Mouse (Mus musculus) liver, postnatal 0 days (tissue): Measurements from ENCODE around the gene Ntm.

Source experiments
- CTCF ChIP-seq: sonication (generic); IDR thresholded peaks from 2 replicates; pipeline ENCODE4 v1.5.1; 2016; ENCODE audit warnings: antibody characterized with exemption, low read depth
- EP300 ChIP-seq: IDR thresholded peaks from 2 replicates; pipeline ENCODE4 v1.6.1; 2016; ENCODE audit warnings: antibody characterized with exemption, low read depth, mild to moderate bottlenecking

- TF ChIP-seq CTCF (no peak), EP300 (no peak)
These were observed 985.7 kb downstream of the Ntm start for GRCm38 (mm10) chr9:28977275-28977674.
